Mouse (Mus musculus): Measurements from ENCODE around the gene Zfand2b. TPM values are rescaled to one million over a fixed set of nuclear protein-coding genes. Genes with fewer than 3 reads are reported as not detected.

The Zfand2b gene
- 44.4 and 48.6 TPM in 2 replicates for polyA plus RNA-seq (2015; fragmentation: Nextera tagmentation; extraction: Ambion mirVana)

- Histone ChIP-seq H3K4me3 (peak within 1 kb of the TSS; percentile 80), H3K36me3 (peaks cover 42% of the 10 kb centered on the region), H3K27me3 (no peaks in the 10 kb centered on the region), H3K9ac (peak within 1 kb of the TSS; percentile 79), H3K9me3 (no peaks in the 10 kb centered on the region), H3K4me2 (peak within 1 kb of the TSS; percentile 76), H3K4me1 (peaks cover 15% of the 10 kb centered on the region), H3K27ac (peak within 1 kb of the TSS; percentile 94)
- peak; percentile 98 for ATAC-seq (ENCODE audit: insufficient number of reproducible peaks, low FRiP score, low TSS enrichment, low read depth)
- under 1% methylated on average over 59 of the region's 59 CpGs for WGBS
Measured at GRCm38 (mm10) chr1:75168472-75169464, at the start of gene Zfand2b. Gene Zfand2b (plus strand): TSS chr1:75168646.

GRCm38 (mm10) chr1:75122211-75122610 lies 46.2 kb upstream of the Zfand2b start:
- H3K27me3 ChIP-seq, result no peaks in the 10 kb centered on the region
- ATAC-seq (ENCODE audit: insufficient number of reproducible peaks, low FRiP score, low TSS enrichment, low read depth), result no peak
- H3K9ac ChIP-seq, result no peak overlapping the region
- H3K27ac ChIP-seq, result no peak overlapping the region
- H3K4me3 ChIP-seq, result no peak overlapping the region
- 77% methylated on average over 3 of the region's 3 CpGs for WGBS
- H3K36me3 ChIP-seq, result no peaks in the 10 kb centered on the region
- no peak overlapping the region for H3K4me2 ChIP-seq
- no peaks in the 10 kb centered on the region for H3K9me3 ChIP-seq
- peaks cover 9% of the 10 kb centered on the region for H3K4me1 ChIP-seq

GRCm38 (mm10) chr1:75124346-75125321 lies 43.8 kb upstream of the Zfand2b start, which contains the start of gene Nhej1:
Gene Nhej1 (minus strand): TSS chr1:75125200.
- H3K4me2 ChIP-seq, result peak within 1 kb of the TSS; percentile 65
- peak; percentile 97 for ATAC-seq (ENCODE audit: insufficient number of reproducible peaks, low FRiP score, low TSS enrichment, low read depth)
- WGBS, result 1% methylated on average over 56 of the region's 56 CpGs
- peak within 1 kb of the TSS; percentile 60 for H3K9ac ChIP-seq
- no peaks in the 10 kb centered on the region for H3K27me3 ChIP-seq
- no peaks in the 10 kb centered on the region for H3K9me3 ChIP-seq
- H3K27ac ChIP-seq, result peak within 1 kb of the TSS; percentile 98
- peak within 1 kb of the TSS; percentile 63 for H3K4me3 ChIP-seq
- H3K36me3 ChIP-seq, result no peaks in the 10 kb centered on the region
- H3K4me1 ChIP-seq, result peaks cover 9% of the 10 kb centered on the region

- no peak for ATAC-seq (ENCODE audit: insufficient number of reproducible peaks, low FRiP score, low TSS enrichment, low read depth)
Measured at GRCm38 (mm10) chr1:75125418-75125817, 43.0 kb upstream of the Zfand2b start.

GRCm38 (mm10) chr1:75128641-75129040 lies 39.8 kb upstream of the Zfand2b start:
- ATAC-seq (ENCODE audit: insufficient number of reproducible peaks, low FRiP score, low TSS enrichment, low read depth), result no peak
- H3K4me3 ChIP-seq, result no peak overlapping the region
- H3K27ac ChIP-seq, result no peak overlapping the region
- H3K36me3 ChIP-seq, result no peaks in the 10 kb centered on the region
- H3K4me1 ChIP-seq, result peaks cover 9% of the 10 kb centered on the region
- WGBS, result 79% methylated on average over 3 of the region's 3 CpGs
- H3K27me3 ChIP-seq, result no peaks in the 10 kb centered on the region
- H3K9ac ChIP-seq, result no peak overlapping the region
- no peak overlapping the region for H3K4me2 ChIP-seq
- no peaks in the 10 kb centered on the region for H3K9me3 ChIP-seq

More at GRCm38 (mm10) chr1:75125418-75125817, 43.0 kb upstream of the Zfand2b start:
- no peak overlapping the region for H3K9ac ChIP-seq
- 31% methylated on average over 5 of the region's 5 CpGs for WGBS
- no peaks in the 10 kb centered on the region for H3K36me3 ChIP-seq
- H3K4me2 ChIP-seq, result peak overlapping the region; percentile 65
- H3K27ac ChIP-seq, result peak overlapping the region; percentile 98
- H3K9me3 ChIP-seq, result no peaks in the 10 kb centered on the region
- no peaks in the 10 kb centered on the region for H3K27me3 ChIP-seq
- H3K4me3 ChIP-seq, result peak overlapping the region; percentile 63
- peaks cover 9% of the 10 kb centered on the region for H3K4me1 ChIP-seq

- no peak within 1 kb of the TSS for H3K27ac ChIP-seq
- H3K27me3 ChIP-seq, result no peaks in the 10 kb centered on the region
- no peak within 1 kb of the TSS for H3K4me2 ChIP-seq
- H3K9me3 ChIP-seq, result no peaks in the 10 kb centered on the region
- no peaks in the 10 kb centered on the region for H3K4me1 ChIP-seq
- 62% methylated on average over 12 of the region's 12 CpGs for WGBS
- H3K9ac ChIP-seq, result no peak within 1 kb of the TSS
- H3K4me3 ChIP-seq, result no peak within 1 kb of the TSS
- no peak for ATAC-seq (ENCODE audit: insufficient number of reproducible peaks, low FRiP score, low TSS enrichment, low read depth)
- peaks cover 35% of the 10 kb centered on the region for H3K36me3 ChIP-seq
Measured at GRCm38 (mm10) chr1:75133421-75134207, 34.8 kb upstream of the Zfand2b start, which contains the start of gene Slc23a3. Gene Slc23a3 (minus strand): TSS chr1:75133890.

GRCm38 (mm10) chr1:75136293-75136692 lies 32.2 kb upstream of the Zfand2b start:
- no peak overlapping the region for H3K4me3 ChIP-seq
- H3K4me1 ChIP-seq, result peaks cover 12% of the 10 kb centered on the region
- H3K36me3 ChIP-seq, result peaks cover 47% of the 10 kb centered on the region
- WGBS, result 71% methylated on average over 6 of the region's 6 CpGs
- no peak overlapping the region for H3K9ac ChIP-seq
- no peak overlapping the region for H3K4me2 ChIP-seq
- no peaks in the 10 kb centered on the region for H3K9me3 ChIP-seq
- ATAC-seq (ENCODE audit: insufficient number of reproducible peaks, low FRiP score, low TSS enrichment, low read depth), result no peak
- H3K27ac ChIP-seq, result no peak overlapping the region
- no peaks in the 10 kb centered on the region for H3K27me3 ChIP-seq

- Histone ChIP-seq H3K4me2 (no peak overlapping the region), H3K27me3 (no peaks in the 10 kb centered on the region), H3K27ac (no peak overlapping the region), H3K4me1 (peaks cover 13% of the 10 kb centered on the region), H3K4me3 (no peak overlapping the region), H3K9me3 (no peaks in the 10 kb centered on the region), H3K36me3 (peaks cover 47% of the 10 kb centered on the region), H3K9ac (no peak overlapping the region)
- ATAC-seq (ENCODE audit: insufficient number of reproducible peaks, low FRiP score, low TSS enrichment, low read depth), result no peak
- WGBS, result 55% methylated on average over 3 of the region's 3 CpGs
Measured at GRCm38 (mm10) chr1:75136730-75137129, 31.7 kb upstream of the Zfand2b start.

GRCm38 (mm10) chr1:75138448-75138847 lies 30.0 kb upstream of the Zfand2b start:
- no peak overlapping the region for H3K9ac ChIP-seq
- no peaks in the 10 kb centered on the region for H3K27me3 ChIP-seq
- H3K9me3 ChIP-seq, result no peaks in the 10 kb centered on the region
- ATAC-seq (ENCODE audit: insufficient number of reproducible peaks, low FRiP score, low TSS enrichment, low read depth), result no peak
- H3K36me3 ChIP-seq, result peaks cover 47% of the 10 kb centered on the region
- H3K4me3 ChIP-seq, result no peak overlapping the region
- no peak overlapping the region for H3K4me2 ChIP-seq
- H3K27ac ChIP-seq, result no peak overlapping the region
- 94% methylated on average over 2 of the region's 2 CpGs for WGBS
- peaks cover 15% of the 10 kb centered on the region for H3K4me1 ChIP-seq

GRCm38 (mm10) chr1:75140601-75141190 lies 27.8 kb upstream of the Zfand2b start:
- H3K27me3 ChIP-seq, result no peaks in the 10 kb centered on the region
- H3K4me3 ChIP-seq, result peak overlapping the region; percentile 97
- H3K9ac ChIP-seq, result peak overlapping the region; percentile 92
- peak overlapping the region; percentile 87 for H3K4me2 ChIP-seq
- no peaks in the 10 kb centered on the region for H3K9me3 ChIP-seq
- peaks cover 24% of the 10 kb centered on the region for H3K4me1 ChIP-seq
- WGBS, result 52% methylated on average over 4 of the region's 4 CpGs
- H3K36me3 ChIP-seq, result peaks cover 56% of the 10 kb centered on the region
- ATAC-seq (ENCODE audit: insufficient number of reproducible peaks, low FRiP score, low TSS enrichment, low read depth), result no peak
- 0 out of 2 replicates have a peak overlapping the region, but pooled peaks have one; percentile 97 for H3K27ac ChIP-seq

Measured in limb, embryonic 15.5 days (tissue).